Mouse (Mus musculus) stomach, postnatal 0 days (tissue): ENCODE data around the gene Galnt14.

Source experiments
- CTCF ChIP-seq: IDR thresholded peaks from 2 replicates; pipeline ENCODE4 v1.5.1; 2016; ENCODE audit warnings: antibody characterized with exemption, low read depth, mild to moderate bottlenecking, moderate library complexity
- EP300 ChIP-seq: optimal IDR thresholded peaks from 2 replicates; pipeline ENCODE3; 2016; ENCODE audit warnings: antibody characterized with exemption

DNA sequence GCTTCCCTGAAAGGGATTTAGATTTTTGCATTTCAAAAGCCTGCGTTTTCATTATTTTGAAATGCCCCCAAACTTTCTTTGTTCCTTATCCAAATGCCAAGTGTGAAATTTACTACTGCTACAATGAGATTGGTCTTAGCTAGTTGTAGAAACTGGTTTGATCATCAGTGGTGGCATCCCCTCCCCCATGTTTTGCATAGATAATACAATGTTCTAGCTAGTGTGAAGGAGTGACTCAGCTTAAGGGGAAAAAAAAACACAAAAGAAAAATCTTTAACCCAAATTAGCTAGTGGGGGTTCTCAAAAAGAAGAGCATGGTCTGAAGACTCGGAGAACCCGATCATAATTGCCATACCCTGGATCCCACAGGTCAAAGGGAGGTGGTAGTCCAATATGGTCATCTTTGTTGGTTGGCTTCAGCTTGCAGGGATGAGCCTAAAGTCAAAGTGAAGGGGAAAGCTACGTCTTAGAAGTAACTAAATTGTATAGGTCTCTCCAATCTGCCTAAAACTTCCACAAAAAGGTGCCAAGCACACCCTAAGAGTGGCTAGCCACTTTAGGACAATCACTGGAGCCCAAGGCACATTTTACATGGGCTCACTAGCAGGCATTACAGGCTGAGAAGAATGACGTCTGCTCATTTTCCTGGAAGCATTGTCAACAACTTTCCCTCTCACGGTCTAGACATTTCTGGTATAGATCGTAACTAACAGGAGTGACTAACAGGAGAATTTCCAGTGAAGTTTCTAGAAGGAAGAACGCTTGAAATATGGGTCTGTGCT, 4.4 kb upstream of the Galnt14 start:
- no peak for TF ChIP-seq CTCF
- TF ChIP-seq EP300: no peak
